Mouse (Mus musculus): ENCODE results near the gene Eif4e1b. TPM values are rescaled to one million over a fixed set of nuclear protein-coding genes. Genes with fewer than 3 reads are reported as not detected.

Gene Eif4e1b
- polyA plus RNA-seq, 1 experiment = not detected

DNA sequence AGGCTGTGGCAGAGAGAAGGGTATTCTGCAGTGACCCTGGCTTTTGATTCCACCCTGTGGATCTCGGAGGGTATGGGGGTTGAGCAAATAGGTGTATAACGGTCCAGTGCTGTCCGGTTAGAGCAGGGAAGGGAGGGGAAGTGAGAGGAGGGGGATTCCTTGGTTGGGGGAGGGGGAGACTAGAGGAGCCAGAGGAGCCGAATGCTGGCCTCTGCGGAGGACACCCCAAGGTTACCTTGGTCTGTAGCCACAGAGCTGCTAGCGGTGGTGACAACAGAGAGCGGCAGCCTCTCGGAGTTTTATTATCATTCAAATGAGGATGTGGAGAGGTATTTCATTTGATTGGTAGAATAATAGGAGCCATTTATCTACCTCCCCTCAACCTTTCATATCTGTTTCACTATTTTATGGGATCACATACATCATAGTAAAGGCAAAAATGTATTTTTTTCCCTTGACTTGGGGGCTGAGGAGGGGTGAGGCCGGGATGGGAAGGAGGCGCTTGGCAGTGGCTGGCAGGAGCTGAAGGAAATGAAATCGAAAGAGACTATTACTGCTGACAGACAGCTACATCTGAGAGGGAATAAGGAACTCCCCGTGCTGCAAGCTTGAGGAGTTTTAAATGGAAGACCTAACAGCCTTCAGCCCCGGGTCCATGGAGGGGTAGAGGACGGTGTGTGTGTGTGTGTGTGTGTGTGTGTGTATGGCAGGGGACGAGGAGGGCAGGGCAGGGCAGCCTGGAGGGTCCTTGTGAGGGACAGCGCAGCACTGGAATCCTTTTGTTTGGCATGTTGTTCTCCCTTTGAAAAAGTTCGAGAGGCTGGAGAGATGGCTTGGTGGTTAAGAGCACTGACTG is 34.8 kb downstream of the Eif4e1b start:
- Histone ChIP-seq H3K27ac (ENCODE audit: insufficient read depth, low read length) (no peak overlapping the region), H3K4me1 (ENCODE audit: control insufficient read depth, insufficient read depth, low read length) (no peaks in the 10 kb centered on the region), H3K4me3 (ENCODE audit: insufficient read depth, low read length) (no peak overlapping the region)
- TF ChIP-seq CTCF (IDR thresholded peaks at IDR 0.05; ENCODE audit: borderline replicate concordance, insufficient read depth, low read length) (no peak), POLR2A (IDR thresholded peaks at IDR 0.05; ENCODE audit: low read depth, low read length) (no peak)

DNA sequence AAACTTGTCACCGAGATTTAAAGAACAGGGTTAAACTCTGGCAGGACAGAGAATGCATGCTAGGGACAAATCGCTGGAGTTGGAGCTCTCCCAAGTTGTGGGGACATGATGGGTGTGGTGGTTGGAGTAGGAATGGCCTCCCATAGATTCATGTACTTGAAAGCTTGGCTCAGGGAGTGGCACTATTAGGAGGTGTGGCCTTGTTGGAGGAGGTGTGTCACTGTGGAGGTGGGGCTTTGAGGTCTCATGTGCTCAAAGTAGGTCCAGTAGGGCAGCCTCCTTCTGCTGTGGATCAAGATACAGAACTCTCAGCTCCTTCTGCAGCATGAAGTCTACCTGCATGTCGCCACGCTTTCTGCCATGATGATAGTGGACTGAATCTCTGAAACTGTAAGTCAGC is 37.3 kb downstream of the Eif4e1b start:
- H3K4me1 ChIP-seq (ENCODE audit: control insufficient read depth, insufficient read depth, low read length) = no peaks in the 10 kb centered on the region
- H3K4me3 ChIP-seq (ENCODE audit: insufficient read depth, low read length) = no peak overlapping the region
- no peak overlapping the region for H3K27ac ChIP-seq (ENCODE audit: insufficient read depth, low read length)
- TF ChIP-seq POLR2A (IDR thresholded peaks at IDR 0.05; ENCODE audit: low read depth, low read length) (no peak), CTCF (IDR thresholded peaks at IDR 0.05; ENCODE audit: borderline replicate concordance, insufficient read depth, low read length) (no peak)

DNA sequence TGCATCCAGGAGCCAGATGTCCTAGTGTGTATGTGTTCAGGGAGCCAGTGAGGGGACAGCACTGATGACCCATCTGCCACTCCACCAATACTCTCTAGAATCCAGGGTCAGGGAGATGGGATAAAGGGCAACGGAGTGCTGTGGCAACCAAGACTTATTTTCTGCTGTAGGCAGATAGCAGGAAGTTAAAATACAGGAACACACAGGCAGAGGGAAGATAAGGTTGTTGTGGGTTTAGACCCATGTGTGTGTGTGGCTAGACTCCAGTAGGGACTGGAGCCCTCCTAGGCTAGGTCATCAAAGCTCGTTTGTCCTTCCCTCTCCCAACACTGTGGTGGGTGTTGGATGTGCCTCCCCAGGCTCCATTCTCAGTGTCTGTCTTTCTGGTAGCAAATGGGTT is 38.1 kb downstream of the Eif4e1b start:
- no peaks in the 10 kb centered on the region for H3K4me1 ChIP-seq (ENCODE audit: control insufficient read depth, insufficient read depth, low read length)
- no peak overlapping the region for H3K4me3 ChIP-seq (ENCODE audit: insufficient read depth, low read length)
- TF ChIP-seq POLR2A (IDR thresholded peaks at IDR 0.05; ENCODE audit: low read depth, low read length) (no peak), CTCF (IDR thresholded peaks at IDR 0.05; ENCODE audit: borderline replicate concordance, insufficient read depth, low read length) (no peak)
- H3K27ac ChIP-seq (ENCODE audit: insufficient read depth, low read length) = no peak overlapping the region

DNA sequence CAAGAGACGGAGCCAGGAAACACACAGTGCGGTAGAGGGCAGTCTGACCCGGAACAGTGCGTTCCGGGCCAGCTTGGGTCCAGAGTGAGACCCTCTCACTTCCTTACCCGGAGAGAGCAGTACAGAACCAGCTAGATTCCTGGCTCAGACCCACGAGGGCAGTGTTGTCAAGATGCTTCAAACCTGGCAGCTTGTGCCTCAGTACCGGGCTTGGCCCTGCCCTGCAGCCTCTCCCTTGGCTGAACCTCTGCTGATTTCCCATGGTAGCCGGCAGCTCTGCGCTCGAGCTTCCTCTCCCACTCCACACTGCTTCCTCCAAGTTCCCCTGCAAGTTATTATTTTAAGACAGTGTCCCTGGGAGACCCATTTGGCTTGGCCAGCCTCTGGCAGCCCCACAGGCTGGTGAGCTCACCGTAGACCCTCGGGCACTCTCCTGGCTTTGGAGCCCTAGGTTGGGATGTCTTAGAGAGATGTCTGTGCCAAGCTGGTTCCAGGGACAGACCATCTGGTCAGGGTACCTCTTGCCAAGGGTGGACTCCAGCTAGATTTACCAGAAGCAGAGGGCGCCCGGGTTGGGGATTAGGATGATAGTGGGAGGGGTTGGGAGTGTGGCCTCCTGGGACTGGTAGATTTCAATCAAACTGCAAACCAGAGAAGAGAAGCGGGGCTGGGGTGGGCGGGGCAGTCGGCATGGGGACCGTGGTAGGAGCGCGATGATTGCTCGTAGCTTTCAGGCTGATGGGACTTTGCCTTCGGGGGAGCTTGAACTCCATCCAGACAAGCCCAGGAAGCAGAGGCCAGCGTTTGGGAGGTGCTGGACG is 40.5 kb downstream of the Eif4e1b start:
- H3K4me3 ChIP-seq (ENCODE audit: insufficient read depth, low read length) = no peak overlapping the region
- no peak overlapping the region for H3K27ac ChIP-seq (ENCODE audit: insufficient read depth, low read length)
- no peaks in the 10 kb centered on the region for H3K4me1 ChIP-seq (ENCODE audit: control insufficient read depth, insufficient read depth, low read length)
- no peak for TF ChIP-seq CTCF (IDR thresholded peaks at IDR 0.05; ENCODE audit: borderline replicate concordance, insufficient read depth, low read length)
- no peak for TF ChIP-seq POLR2A (IDR thresholded peaks at IDR 0.05; ENCODE audit: low read depth, low read length)

DNA sequence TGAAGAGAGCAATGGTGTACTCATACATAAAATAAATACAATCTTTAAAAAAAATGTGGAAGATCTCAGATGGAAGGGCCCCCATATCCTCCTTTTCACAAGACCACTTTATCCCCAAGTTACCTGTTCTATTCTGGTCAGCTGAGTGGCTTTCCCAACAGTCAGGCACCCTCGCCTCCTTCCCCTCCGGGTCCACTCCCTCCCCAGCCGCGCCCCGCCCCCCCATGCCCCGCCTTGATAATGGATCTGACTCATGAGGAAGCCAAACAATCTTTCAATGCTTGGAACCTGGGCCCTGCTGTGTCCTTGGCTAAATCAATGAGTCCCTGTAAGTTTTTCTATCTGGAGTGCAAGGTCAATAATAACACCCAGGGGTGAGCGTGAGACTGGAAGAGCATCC is 44.2 kb downstream of the Eif4e1b start:
- TF ChIP-seq CTCF (IDR thresholded peaks at IDR 0.05; ENCODE audit: borderline replicate concordance, insufficient read depth, low read length) (no peak), POLR2A (IDR thresholded peaks at IDR 0.05; ENCODE audit: low read depth, low read length) (no peak)
- Histone ChIP-seq H3K27ac (ENCODE audit: insufficient read depth, low read length) (no peak overlapping the region), H3K4me1 (ENCODE audit: control insufficient read depth, insufficient read depth, low read length) (no peaks in the 10 kb centered on the region)

DNA sequence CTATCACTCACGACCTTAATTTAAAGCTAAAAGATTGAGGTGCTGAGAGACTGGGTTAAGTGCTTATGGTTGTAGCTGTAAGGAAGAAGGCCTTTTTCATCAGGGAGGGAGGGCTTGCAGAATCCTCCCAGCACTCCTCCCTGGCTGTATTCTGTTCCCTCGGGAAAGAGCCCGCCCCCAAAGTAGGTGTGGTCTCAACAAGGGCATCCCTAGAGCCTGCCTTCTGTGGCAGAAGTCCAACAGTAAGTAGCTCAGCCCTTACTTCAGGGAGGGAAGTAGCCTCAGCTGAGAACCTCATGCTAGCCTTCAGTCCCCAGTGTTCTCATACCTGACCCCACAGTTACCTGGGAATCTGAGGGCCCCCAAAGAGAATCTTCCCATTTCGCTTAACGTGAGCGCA is 44.7 kb downstream of the Eif4e1b start:
- Histone ChIP-seq H3K27ac (ENCODE audit: insufficient read depth, low read length) (no peak overlapping the region), H3K4me1 (ENCODE audit: control insufficient read depth, insufficient read depth, low read length) (no peaks in the 10 kb centered on the region), H3K4me3 (ENCODE audit: insufficient read depth, low read length) (no peak overlapping the region)
- TF ChIP-seq POLR2A (IDR thresholded peaks at IDR 0.05; ENCODE audit: low read depth, low read length) (no peak), CTCF (IDR thresholded peaks at IDR 0.05; ENCODE audit: borderline replicate concordance, insufficient read depth, low read length) (no peak)

More for the DNA sequence above, 44.2 kb downstream of the Eif4e1b start:
- H3K4me3 ChIP-seq (ENCODE audit: insufficient read depth, low read length) = no peak overlapping the region

DNA sequence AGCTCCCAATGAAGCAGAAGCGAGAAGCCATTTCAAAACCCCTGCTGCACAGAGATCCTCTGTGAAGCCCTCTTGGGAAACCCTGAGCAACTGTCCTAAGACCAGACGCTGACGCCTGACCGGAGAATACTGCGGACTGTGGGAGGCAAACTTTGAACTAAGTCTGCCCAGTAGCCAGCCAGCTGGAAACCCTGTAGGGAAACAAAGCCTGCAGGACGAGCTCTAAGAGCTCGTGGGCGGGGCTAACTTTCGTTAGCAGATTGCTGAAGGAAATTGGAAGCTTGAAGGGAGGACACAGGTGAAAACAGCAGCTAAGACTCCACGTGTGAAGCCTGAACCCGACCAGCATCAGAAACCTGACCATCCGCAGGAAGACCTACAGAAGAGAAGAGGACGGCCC is 45.7 kb downstream of the Eif4e1b start:
- Histone ChIP-seq H3K4me1 (ENCODE audit: control insufficient read depth, insufficient read depth, low read length) (no peaks in the 10 kb centered on the region), H3K27ac (ENCODE audit: insufficient read depth, low read length) (no peak overlapping the region), H3K4me3 (ENCODE audit: insufficient read depth, low read length) (no peak overlapping the region)
- TF ChIP-seq CTCF (IDR thresholded peaks at IDR 0.05; ENCODE audit: borderline replicate concordance, insufficient read depth, low read length) (no peak), POLR2A (IDR thresholded peaks at IDR 0.05; ENCODE audit: low read depth, low read length) (no peak)

DNA sequence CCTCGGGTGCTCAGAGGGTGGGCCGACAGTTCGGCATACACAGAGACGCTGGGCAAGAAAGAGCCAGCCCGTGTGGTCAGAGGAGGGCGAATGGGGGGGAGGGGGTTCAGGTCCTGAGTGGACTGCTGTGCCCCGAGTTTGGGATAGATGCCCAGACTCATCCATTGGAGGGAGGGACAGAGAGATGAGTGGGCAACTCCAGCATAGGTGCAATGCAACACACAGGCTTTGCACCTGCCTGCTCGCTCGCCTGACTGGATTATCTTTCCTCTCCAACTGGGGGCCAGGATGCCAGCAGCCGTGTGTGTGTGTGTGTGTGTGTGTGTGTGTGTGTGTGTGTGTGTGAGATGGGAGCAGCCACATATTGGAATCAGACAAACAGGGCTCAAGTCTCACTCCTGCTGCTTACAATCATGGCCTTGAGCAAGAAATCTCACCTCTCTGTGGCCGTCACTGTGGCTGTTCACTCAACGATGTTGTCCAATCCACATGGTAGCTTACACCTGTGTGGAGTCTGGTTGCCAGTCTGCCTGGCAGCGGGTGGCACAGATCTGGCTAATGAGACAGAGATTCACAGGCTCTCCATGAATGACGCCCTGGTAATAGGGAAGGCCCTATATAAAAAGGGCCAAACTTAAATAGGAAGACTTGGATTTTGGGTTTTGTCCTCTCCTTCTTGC is 52.7 kb downstream of the Eif4e1b start:
- Histone ChIP-seq H3K27ac (ENCODE audit: insufficient read depth, low read length) (no peak overlapping the region), H3K4me1 (ENCODE audit: control insufficient read depth, insufficient read depth, low read length) (no peaks in the 10 kb centered on the region), H3K4me3 (ENCODE audit: insufficient read depth, low read length) (no peak overlapping the region)
- TF ChIP-seq CTCF (IDR thresholded peaks at IDR 0.05; ENCODE audit: borderline replicate concordance, insufficient read depth, low read length) = no peak
- TF ChIP-seq POLR2A (IDR thresholded peaks at IDR 0.05; ENCODE audit: low read depth, low read length) = no peak

DNA sequence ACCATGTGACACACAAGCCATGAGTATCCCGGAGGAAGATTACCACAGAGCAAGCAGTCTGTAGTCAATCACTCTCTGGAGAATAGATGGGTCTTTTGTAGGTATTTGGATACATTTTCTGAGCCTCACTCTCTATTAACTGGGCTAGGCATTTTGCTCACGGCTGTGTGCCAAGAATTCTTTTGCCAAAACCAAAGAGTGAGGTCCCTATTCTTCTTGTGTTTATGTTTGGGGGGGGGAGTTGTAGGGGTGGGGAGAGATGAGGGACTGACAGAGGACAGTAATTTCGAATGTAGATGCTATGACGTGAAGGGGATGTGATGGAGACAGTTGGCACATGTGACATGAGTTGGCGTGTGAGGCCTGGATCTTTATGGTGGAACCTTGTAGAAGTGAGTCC is 53.3 kb downstream of the Eif4e1b start:
- TF ChIP-seq CTCF (IDR thresholded peaks at IDR 0.05; ENCODE audit: borderline replicate concordance, insufficient read depth, low read length) = no peak
- no peak for TF ChIP-seq POLR2A (IDR thresholded peaks at IDR 0.05; ENCODE audit: low read depth, low read length)
- Histone ChIP-seq H3K27ac (ENCODE audit: insufficient read depth, low read length) (no peak overlapping the region), H3K4me1 (ENCODE audit: control insufficient read depth, insufficient read depth, low read length) (no peaks in the 10 kb centered on the region), H3K4me3 (ENCODE audit: insufficient read depth, low read length) (no peak overlapping the region)
